Mouse (Mus musculus) layer of hippocampus, postnatal 10 days (tissue): ENCODE results near the gene Radil. TPM values are rescaled to one million over a fixed set of nuclear protein-coding genes. Genes with fewer than 3 reads are reported as not detected.

Experiments used
- DNase-seq, 2 experiments: peaks; one replicate each; pipeline ENCODE4 v3.0.0; 2021; ENCODE audit warnings: low spot score in 2 of 2
- total RNA-seq, 2 experiments: library from RNA; stranded (reverse); gene quantifications; 2 replicates each; pipeline ENCODE4 v1.2.3; 2021

Gene Radil
- total RNA-seq, 2 experiments from 2014 or later: 13.9 to 15.7 TPM

- DNase-seq: no peak
Observed at GRCm38 (mm10) chr5:142448623-142449022, 102.3 kb downstream of the Radil start.

- peak; percentile 95 to 97 for DNase-seq
Observed at GRCm38 (mm10) chr5:142448076-142448475, 102.8 kb downstream of the Radil start.

- no peak for DNase-seq
Observed at GRCm38 (mm10) chr5:142445709-142446108, 105.2 kb downstream of the Radil start.

- no peak for DNase-seq
Observed at GRCm38 (mm10) chr5:142444791-142445531, 105.9 kb downstream of the Radil start.

- DNase-seq: no peak
Observed at GRCm38 (mm10) chr5:142443994-142444393, 106.9 kb downstream of the Radil start.

GRCm38 (mm10) chr5:142443514-142443913, 107.4 kb downstream of the Radil start:
- DNase-seq: no peak

- DNase-seq: no peak
Observed at GRCm38 (mm10) chr5:142442045-142442440, 108.9 kb downstream of the Radil start.

- no peak for DNase-seq
Observed at GRCm38 (mm10) chr5:142441332-142442044, 109.4 kb downstream of the Radil start.

GRCm38 (mm10) chr5:142440451-142441147, 110.3 kb downstream of the Radil start:
- peak; percentile 53 to 65 for DNase-seq

GRCm38 (mm10) chr5:142439911-142440432, 110.9 kb downstream of the Radil start:
- DNase-seq: no peak

- DNase-seq: no peak
Observed at GRCm38 (mm10) chr5:142438380-142438938, 112.4 kb downstream of the Radil start.

- DNase-seq: no peak
Observed at GRCm38 (mm10) chr5:142435736-142436135, 115.2 kb downstream of the Radil start.

Other genes with a start within 250 kb of the Radil start
- gene Foxk1, start 149.6 kb downstream of the Radil start, total RNA-seq: 10 to 100 TPM; 33.9 to 37.9 TPM
- 10 to 100 TPM; 19.7 to 20.8 TPM for gene Ap5z1, start 87.2 kb downstream of the Radil start, total RNA-seq
- under 1 TPM; 0.67 to 0.85 TPM for gene Papolb, start 21.0 kb downstream of the Radil start, total RNA-seq
- 100 to 1,000 TPM; 164 to 175 TPM for gene Mmd2, start 57.7 kb upstream of the Radil start, total RNA-seq
- gene Wipi2, start 76.6 kb upstream of the Radil start, total RNA-seq: 10 to 100 TPM; 71.1 to 74.5 TPM
- 10 to 100 TPM; 84.1 to 93.2 TPM for gene Slc29a4, start 141.4 kb upstream of the Radil start, total RNA-seq